Mouse (Mus musculus) ES-E14 (cell line): ENCODE measurements around the gene Chchd2.

ENCODE experiments used
- CHD2 ChIP-seq: IDR thresholded peaks from 2 replicates; pipeline ENCODE4 v1.6.1; 2014; ENCODE audit warnings: mild to moderate bottlenecking, low read depth, low read length, inconsistent platforms
- HCFC1 ChIP-seq: IDR thresholded peaks from 2 replicates; pipeline ENCODE4 v1.6.1; 2012; ENCODE audit warnings: low read length, inconsistent platforms, borderline replicate concordance; ENCODE audit not compliant: insufficient read depth

GRCm38 (mm10) chr5:129925933-129926332 lies 38.7 kb upstream of the Chchd2 start:
- TF ChIP-seq CHD2, result no peak
- no peak for TF ChIP-seq HCFC1
